15 mouse cellular contexts compared by ENCODE assay signal in genomic region chr8:15271793-15272587, GRCm38 (mm10).
A peak's percentile ranks its signal among the peaks of the same experiment; 100 is the strongest.
DNase-seq lines count a peak whose midpoint lies in the region; ATAC-seq lines count a peak whose summit lies in the region.
"Had no signal": no experiment of that assay in that cellular context is flagged by ENCODE, and none has a peak within 500 bp of the region (broad histone marks: within the 10 kb centered on the region; RNA-seq: fewer than 3 reads in every experiment).

No protein-coding gene starts in this region.

- H3K27ac ChIP-seq in kidney, embryonic 15.5 days = no peak overlapping the region
- H3K27ac ChIP-seq in forebrain, embryonic 11.5 days (ENCODE audit: low read depth, low read length) = no peak overlapping the region
- no peak overlapping the region for H3K27ac ChIP-seq in hindbrain, embryonic 14.5 days
- no peak overlapping the region for H3K27ac ChIP-seq in neural tube, embryonic 14.5 days (ENCODE audit: low read depth, low read length)
- H3K27ac ChIP-seq: kidney, postnatal 0 days had no signal

- H3K4me3 ChIP-seq in kidney, embryonic 15.5 days (replicated peaks) = no peak overlapping the region
- H3K4me3 ChIP-seq in forebrain, embryonic 11.5 days (ENCODE audit: low read depth, low read length) = no peak overlapping the region
- no peak overlapping the region for H3K4me3 ChIP-seq in hindbrain, embryonic 14.5 days (replicated peaks; ENCODE audit: low read length)
- H3K4me3 ChIP-seq in neural tube, embryonic 14.5 days (ENCODE audit: low read depth, low read length) = no peak overlapping the region
- H3K4me3 ChIP-seq: heart, embryonic 12.5 days had no signal

- DNase-seq in kidney, postnatal 4 days = no peak
- DNase-seq in forebrain, embryonic 11.5 days (ENCODE audit: low spot score) = peak; percentile 70
- DNase-seq in hindbrain, embryonic 14.5 days (ENCODE audit: low spot score) = peak; percentile 32
- no peak for DNase-seq in cerebellum, postnatal 4 days (ENCODE audit: low spot score in 2 of 2)
- no peak for DNase-seq in right cerebral cortex, adult 18-20 months
- no peak for DNase-seq in heart, postnatal 10 days
- DNase-seq: adrenal gland, postnatal 36 days; cerebellum, adult 11 months; gastrocnemius, postnatal 14 days; lung, postnatal 10 days had no signal

- H3K4me2 ChIP-seq in kidney, embryonic 15.5 days = no peak overlapping the region
- no peak overlapping the region for H3K4me2 ChIP-seq in forebrain, embryonic 11.5 days (ENCODE audit: low read depth, low read length, severe bottlenecking)
- peak overlapping the region; percentile 10; the same call in 1 of the 2 replicates for H3K4me2 ChIP-seq in hindbrain, embryonic 14.5 days (replicated peaks)
- no peak overlapping the region for H3K4me2 ChIP-seq in neural tube, embryonic 14.5 days (ENCODE audit: low read depth, low read length)
- H3K4me2 ChIP-seq: heart, embryonic 12.5 days; liver, embryonic 11.5 days had no signal

- ATAC-seq in kidney, embryonic 15.5 days (replicated peaks; ENCODE audit: low FRiP score) = 0 out of 2 replicates have a peak, but pooled peaks have one; percentile 48
- ATAC-seq in forebrain, embryonic 11.5 days (replicated peaks; ENCODE audit: low FRiP score) = peak; percentile 90
- ATAC-seq in hindbrain, embryonic 14.5 days (ENCODE audit: low FRiP score) = peak; percentile 60; the same call in 1 of the 2 replicates
- peak; percentile 47; the same call in 1 of the 2 replicates for ATAC-seq in neural tube, embryonic 14.5 days (ENCODE audit: low read depth)

- intact Hi-C loops in heart, postnatal 10 days (cut with DNase I) = loop anchor here (5.0 kb wide), 1 partner anchor 1055 kb away; no protein-coding TSS in a partner anchor

- no peaks in the 10 kb centered on the region for H3K27me3 ChIP-seq in kidney, embryonic 15.5 days
- H3K27me3 ChIP-seq in forebrain, embryonic 11.5 days (ENCODE audit: control insufficient read depth, insufficient read depth, low read length) = no peaks in the 10 kb centered on the region
- peaks cover 3% of the 10 kb centered on the region; the same call in 1 of the 2 replicates for H3K27me3 ChIP-seq in hindbrain, embryonic 14.5 days (ENCODE audit: control insufficient read depth, insufficient read depth, low read length)
- H3K27me3 ChIP-seq in neural tube, embryonic 14.5 days (ENCODE audit: control insufficient read depth, insufficient read depth, low read length) = no peaks in the 10 kb centered on the region

- 0 out of 2 replicates have a peak, but pooled peaks cover 6% of the 10 kb centered on the region for H3K4me1 ChIP-seq in kidney, embryonic 15.5 days
- peaks cover 2% of the 10 kb centered on the region; the same call in 1 of the 2 replicates for H3K4me1 ChIP-seq in forebrain, embryonic 11.5 days (replicated peaks; ENCODE audit: control insufficient read depth, insufficient read depth, low read length)
- peaks cover 10% of the 10 kb centered on the region; the same call in 1 of the 2 replicates for H3K4me1 ChIP-seq in hindbrain, embryonic 14.5 days (replicated peaks; ENCODE audit: control insufficient read depth, insufficient read depth, low read length)
- peaks cover 4% of the 10 kb centered on the region; the same call in 1 of the 2 replicates for H3K4me1 ChIP-seq in neural tube, embryonic 14.5 days (ENCODE audit: control insufficient read depth, insufficient read depth, low read length)
- H3K4me1 ChIP-seq: heart, embryonic 12.5 days had no signal

- no peaks in the 10 kb centered on the region for H3K9me3 ChIP-seq in kidney, embryonic 15.5 days (replicated peaks)
- no peaks in the 10 kb centered on the region for H3K9me3 ChIP-seq in forebrain, embryonic 11.5 days (ENCODE audit: control insufficient read depth, low read length)
- no peaks in the 10 kb centered on the region for H3K9me3 ChIP-seq in hindbrain, embryonic 14.5 days (ENCODE audit: control insufficient read depth, low read length)
- no peaks in the 10 kb centered on the region for H3K9me3 ChIP-seq in neural tube, embryonic 14.5 days (ENCODE audit: control insufficient read depth, low read length)
- H3K9me3 ChIP-seq: heart, embryonic 12.5 days had no signal

- no peak overlapping the region for H3K9ac ChIP-seq in kidney, embryonic 15.5 days
- no peak overlapping the region for H3K9ac ChIP-seq in forebrain, embryonic 11.5 days (ENCODE audit: low read length)
- H3K9ac ChIP-seq in hindbrain, embryonic 14.5 days = 0 out of 2 replicates have a peak overlapping the region, but pooled peaks have one; percentile 16
- H3K9ac ChIP-seq in neural tube, embryonic 14.5 days (replicated peaks; ENCODE audit: low read depth, low read length) = no peak overlapping the region
- H3K9ac ChIP-seq: heart, embryonic 12.5 days had no signal

- 41% methylated on average over 17 of the region's 17 CpGs for WGBS in kidney, embryonic 15.5 days
- WGBS in forebrain, embryonic 11.5 days = 7% methylated on average over 17 of the region's 17 CpGs
- 25% methylated on average over 17 of the region's 17 CpGs for WGBS in hindbrain, embryonic 14.5 days
- 41% methylated on average over 17 of the region's 17 CpGs for WGBS in neural tube, embryonic 14.5 days

- no peaks in the 10 kb centered on the region for H3K36me3 ChIP-seq in kidney, embryonic 15.5 days
- no peaks in the 10 kb centered on the region for H3K36me3 ChIP-seq in forebrain, embryonic 11.5 days (ENCODE audit: control insufficient read depth, insufficient read depth, low read length)
- H3K36me3 ChIP-seq in hindbrain, embryonic 14.5 days (replicated peaks; ENCODE audit: control insufficient read depth, insufficient read depth) = no peaks in the 10 kb centered on the region
- no peaks in the 10 kb centered on the region for H3K36me3 ChIP-seq in neural tube, embryonic 14.5 days (ENCODE audit: control insufficient read depth, insufficient read depth, low read length)
- H3K36me3 ChIP-seq: heart, embryonic 12.5 days had no signal

Comparison
In these comparisons a context has a peak if more than half of its experiments do, and no peak if none do; other contexts are left out.
1. DNase-seq: peak in forebrain, embryonic 11.5 days (single experiment) and hindbrain, embryonic 14.5 days (single experiment); none in kidney, postnatal 4 days (0 of 2), cerebellum, postnatal 4 days (0 of 2), right cerebral cortex, adult 18-20 months (single experiment) and heart, postnatal 10 days (0 of 2).
2. Peak in every context shown above with its lines, with median percentiles within 50 percentile points of each other: ATAC-seq.